Mouse (Mus musculus) neural tube, embryonic 12.5 days (tissue): ENCODE measurements around the gene Hcn2. TPM values are rescaled to one million over a fixed set of nuclear protein-coding genes. Genes with fewer than 3 reads are reported as not detected.

Source experiments
- ATAC-seq: fragments of 200-750 bp; cut with Nextera tagmentation; 2 replicates; pipeline ENCODE4 v1.8.0; 2017; ENCODE audit warnings: low read depth, mild to moderate bottlenecking, moderate TSS enrichment, moderate library complexity; ENCODE audit not compliant: low FRiP score
- H3K27ac ChIP-seq: fragments of 300-500 bp; sonication (generic); 2 replicates; pipeline ENCODE4 v1.5.1; 2016
- H3K27me3 ChIP-seq: fragments of 300-500 bp; sonication (generic); replicated peaks from 2 replicates; pipeline ENCODE4 v1.6.1; 2016; ENCODE audit warnings: mild to moderate bottlenecking
- H3K36me3 ChIP-seq: fragments of 300-500 bp; sonication (generic); 2 replicates; pipeline ENCODE4 v1.6.1; 2016; ENCODE audit warnings: mild to moderate bottlenecking
- H3K4me1 ChIP-seq: fragments of 300-500 bp; sonication (generic); 2 replicates; pipeline ENCODE4 v1.6.1; 2016
- H3K4me2 ChIP-seq: fragments of 300-500 bp; sonication (generic); replicated peaks from 2 replicates; pipeline ENCODE4 v1.6.1; 2016; ENCODE audit warnings: mild to moderate bottlenecking
- H3K4me3 ChIP-seq: fragments of 300-500 bp; sonication (generic); 2 replicates; pipeline ENCODE4 v1.5.1; 2016
- H3K9ac ChIP-seq: fragments of 300-500 bp; sonication (generic); 2 replicates; pipeline ENCODE4 v1.6.1; 2016; ENCODE audit warnings: mild to moderate bottlenecking
- H3K9me3 ChIP-seq: fragments of 300-500 bp; sonication (generic); 2 replicates; pipeline ENCODE4 v1.6.1; 2016; ENCODE audit warnings: mild to moderate bottlenecking
- WGBS: fragments of 180-500 bp; shearing (Covaris S2); methylation state at CpG from one replicate; pipeline ENCODE4 v1.1.7; 2016; 5-methylcytosine and 5-hydroxymethylcytosine counted together
- polyA plus RNA-seq: library from polyadenylated mRNA; unstranded; fragments of >200 nt; fragmentation: Nextera tagmentation; extraction: Ambion mirVana; gene quantifications from 2 replicates; pipeline ENCODE4 v1.2.1, GENCODE M21; 2016

Gene Hcn2
- polyA plus RNA-seq, 1 experiment from 2014 or later, result 0.61 TPM

- no peak overlapping the region for H3K27ac ChIP-seq
- WGBS, result 4% methylated on average over 43 of the region's 43 CpGs
- 0 out of 2 replicates have a peak overlapping the region, but pooled peaks have one; percentile 65 for H3K9ac ChIP-seq
- no peak; the same call in 1 of the 2 replicates for ATAC-seq
- peak overlapping the region; percentile 56 for H3K4me3 ChIP-seq
- H3K27me3 ChIP-seq, result peaks cover 58% of the 10 kb centered on the region
- H3K9me3 ChIP-seq, result no peaks in the 10 kb centered on the region
- peaks cover 21% of the 10 kb centered on the region for H3K4me1 ChIP-seq
- peak overlapping the region; percentile 96 for H3K4me2 ChIP-seq
- H3K36me3 ChIP-seq, result no peaks in the 10 kb centered on the region
Measured at GRCm38 (mm10) chr10:79717640-79718357, 1.4 kb downstream of the Hcn2 start.

GRCm38 (mm10) chr10:79721089-79721488 lies 4.7 kb downstream of the Hcn2 start:
- Histone ChIP-seq H3K9me3 (no peaks in the 10 kb centered on the region), H3K27ac (no peak overlapping the region), H3K27me3 (peaks cover 39% of the 10 kb centered on the region), H3K4me3 (no peak overlapping the region), H3K9ac (no peak overlapping the region), H3K4me2 (no peak overlapping the region), H3K36me3 (no peaks in the 10 kb centered on the region), H3K4me1 (peaks cover 20% of the 10 kb centered on the region)
- no peak for ATAC-seq
- WGBS, result 72% methylated on average over 5 of the region's 5 CpGs

DNA sequence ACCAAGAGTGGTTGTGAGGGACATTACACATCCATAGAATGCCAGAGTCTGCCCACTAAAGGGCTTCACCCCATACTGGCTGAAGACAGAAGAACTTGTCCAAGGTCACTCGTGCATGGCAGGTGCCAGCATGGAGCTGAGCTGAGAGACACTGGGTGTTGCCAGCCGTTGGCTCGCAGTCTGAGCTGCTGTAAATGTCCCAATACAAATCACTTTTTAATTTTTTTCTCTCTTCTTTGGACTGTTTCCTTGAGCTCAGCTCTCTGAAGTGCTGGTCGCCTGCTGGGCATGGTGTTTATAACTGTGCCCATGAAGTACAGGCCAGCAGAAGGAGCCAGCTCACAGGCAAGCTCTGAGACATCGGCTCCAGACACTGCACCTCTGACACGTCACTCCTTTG lies 6.6 kb downstream of the Hcn2 start:
- Histone ChIP-seq H3K27ac (no peak overlapping the region), H3K4me2 (no peak overlapping the region)
- WGBS, result 67% methylated on average over 6 of the region's 6 CpGs

DNA sequence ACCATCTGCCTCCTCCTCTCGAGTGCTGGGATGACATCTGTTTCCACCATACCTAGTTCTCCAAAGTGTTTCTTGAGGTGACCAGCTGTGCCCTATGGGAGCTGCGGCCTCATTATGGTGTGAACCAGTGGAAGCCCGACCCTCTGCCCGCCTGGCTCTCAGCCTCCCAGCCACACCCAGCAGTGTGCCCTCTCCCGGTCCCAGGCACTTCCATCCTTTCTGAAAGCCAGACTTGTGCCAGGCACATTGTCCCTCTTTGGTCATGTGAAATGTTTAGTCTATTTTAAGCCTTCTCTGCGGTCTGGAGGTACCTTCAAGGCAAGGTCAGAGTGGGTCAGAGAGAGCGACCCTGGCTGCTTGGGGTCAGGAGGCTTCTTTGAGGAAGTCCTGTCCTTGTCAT lies 7.3 kb downstream of the Hcn2 start:
- H3K4me1 ChIP-seq, result no peaks in the 10 kb centered on the region
- H3K9me3 ChIP-seq, result no peaks in the 10 kb centered on the region
- no peak overlapping the region for H3K27ac ChIP-seq
- H3K4me3 ChIP-seq, result no peak overlapping the region
- H3K36me3 ChIP-seq, result no peaks in the 10 kb centered on the region
- H3K4me2 ChIP-seq, result no peak overlapping the region
- no peak overlapping the region for H3K9ac ChIP-seq
- H3K27me3 ChIP-seq, result peaks cover 13% of the 10 kb centered on the region
- no peak for ATAC-seq
- WGBS, result 88% methylated on average over 7 of the region's 7 CpGs

More for the DNA sequence above, 6.6 kb downstream of the Hcn2 start:
- Histone ChIP-seq H3K36me3 (no peaks in the 10 kb centered on the region), H3K9ac (no peak overlapping the region), H3K27me3 (peaks cover 19% of the 10 kb centered on the region), H3K4me3 (no peak overlapping the region), H3K9me3 (no peaks in the 10 kb centered on the region), H3K4me1 (0 out of 2 replicates have a peak, but pooled peaks cover 2% of the 10 kb centered on the region)
- ATAC-seq, result no peak

DNA sequence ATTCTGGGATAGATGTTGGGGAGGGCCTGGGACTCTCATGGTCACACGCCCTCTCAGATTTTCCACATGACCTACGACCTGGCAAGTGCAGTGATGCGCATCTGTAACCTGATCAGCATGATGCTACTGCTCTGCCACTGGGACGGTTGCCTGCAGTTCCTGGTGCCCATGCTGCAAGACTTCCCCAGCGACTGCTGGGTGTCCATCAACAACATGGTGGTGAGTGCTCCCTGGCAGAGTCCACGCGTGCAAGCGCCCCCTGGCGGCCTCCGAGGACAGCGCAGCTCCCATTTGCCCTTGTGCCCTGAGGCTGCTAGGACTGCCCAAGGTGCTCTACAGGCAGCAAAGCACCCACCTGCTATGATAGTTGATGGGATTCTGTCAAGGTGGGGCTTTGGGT lies 9.7 kb downstream of the Hcn2 start:
- no peak overlapping the region for H3K27ac ChIP-seq
- no peaks in the 10 kb centered on the region for H3K36me3 ChIP-seq
- H3K4me2 ChIP-seq, result no peak overlapping the region
- no peak overlapping the region for H3K9ac ChIP-seq
- H3K4me1 ChIP-seq, result no peaks in the 10 kb centered on the region
- no peaks in the 10 kb centered on the region for H3K27me3 ChIP-seq
- no peak overlapping the region for H3K4me3 ChIP-seq
- ATAC-seq, result no peak
- no peaks in the 10 kb centered on the region for H3K9me3 ChIP-seq
- WGBS, result 34% methylated on average over 11 of the region's 11 CpGs

DNA sequence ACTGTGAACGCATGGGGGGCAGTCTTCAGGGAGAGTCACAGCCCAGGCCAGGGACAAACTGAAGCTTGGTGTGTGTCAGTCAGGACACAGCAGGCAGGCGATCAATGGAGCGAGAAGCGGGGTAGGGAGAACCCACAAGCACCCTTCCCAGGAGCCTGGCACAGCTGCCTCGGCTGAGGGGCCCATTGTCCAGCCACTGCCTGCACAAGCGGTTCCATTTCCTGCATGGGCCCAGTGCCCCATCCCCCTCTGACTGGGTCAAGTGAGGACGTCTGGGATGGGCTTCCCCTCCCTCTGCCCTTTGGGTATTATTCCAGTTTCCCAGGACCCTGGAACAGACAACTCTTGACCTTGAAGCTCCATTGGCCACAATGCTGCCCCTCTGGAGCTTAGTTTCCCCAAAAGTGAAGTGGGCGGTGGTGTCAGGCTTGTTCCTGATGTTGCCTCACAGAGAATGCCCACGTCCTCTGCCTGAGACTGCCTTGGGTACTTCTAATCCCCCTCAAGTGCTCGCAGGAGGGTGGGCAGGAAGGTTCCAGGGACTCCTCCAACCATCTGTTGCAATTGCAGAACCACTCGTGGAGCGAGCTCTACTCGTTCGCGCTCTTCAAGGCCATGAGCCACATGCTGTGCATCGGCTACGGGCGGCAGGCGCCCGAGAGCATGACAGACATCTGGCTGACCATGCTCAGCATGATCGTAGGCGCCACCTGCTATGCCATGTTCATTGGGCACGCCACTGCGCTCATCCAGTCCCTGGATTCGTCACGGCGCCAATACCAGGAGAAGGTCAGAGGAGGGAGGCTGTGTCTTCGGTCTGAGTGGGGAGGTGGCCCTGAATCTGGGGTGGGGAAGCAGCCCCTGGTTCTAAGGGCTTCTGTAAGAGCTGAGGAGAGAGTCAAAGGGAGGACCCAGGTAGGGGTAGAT lies 12.2 kb downstream of the Hcn2 start:
- no peaks in the 10 kb centered on the region for H3K27me3 ChIP-seq
- H3K27ac ChIP-seq, result no peak overlapping the region
- H3K9ac ChIP-seq, result no peak overlapping the region
- H3K4me2 ChIP-seq, result no peak overlapping the region
- H3K9me3 ChIP-seq, result no peaks in the 10 kb centered on the region
- no peak for ATAC-seq
- H3K36me3 ChIP-seq, result peaks cover 9% of the 10 kb centered on the region; the same call in 1 of the 2 replicates
- WGBS, result 74% methylated on average over 28 of the region's 28 CpGs
- H3K4me3 ChIP-seq, result no peak overlapping the region
- H3K4me1 ChIP-seq, result no peaks in the 10 kb centered on the region

GRCm38 (mm10) chr10:79729357-79729965 lies 13.0 kb downstream of the Hcn2 start:
- Histone ChIP-seq H3K4me3 (no peak overlapping the region), H3K27me3 (no peaks in the 10 kb centered on the region), H3K4me2 (no peak overlapping the region), H3K4me1 (no peaks in the 10 kb centered on the region), H3K27ac (no peak overlapping the region), H3K9me3 (no peaks in the 10 kb centered on the region), H3K36me3 (peaks cover 18% of the 10 kb centered on the region; the same call in 1 of the 2 replicates), H3K9ac (no peak overlapping the region)
- WGBS, result 88% methylated on average over 13 of the region's 13 CpGs
- ATAC-seq, result no peak

DNA sequence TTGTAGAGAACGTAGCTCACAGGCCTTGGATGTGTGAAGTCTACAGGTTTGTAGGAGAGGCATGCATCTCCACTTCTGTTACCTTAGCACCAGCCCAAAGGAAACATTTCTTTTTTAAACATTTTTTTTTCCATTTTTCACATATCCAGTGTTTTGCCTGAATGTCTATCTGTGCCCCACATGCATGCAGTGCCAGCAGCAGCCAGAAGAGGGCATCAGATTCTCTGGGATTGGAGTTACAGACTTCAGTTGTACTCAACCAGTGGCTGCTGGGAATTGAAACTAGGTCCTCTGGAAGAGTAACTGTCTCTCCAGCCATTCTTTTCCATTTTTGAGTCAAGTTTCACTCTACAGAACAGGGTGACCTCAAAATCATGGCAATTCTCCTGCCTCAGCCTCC lies 16.1 kb downstream of the Hcn2 start:
- no peak for ATAC-seq
- no peaks in the 10 kb centered on the region for H3K4me1 ChIP-seq
- 100% methylated on average over 1 of the region's 1 CpGs for WGBS
- H3K27ac ChIP-seq, result no peak overlapping the region
- H3K9me3 ChIP-seq, result peaks cover 23% of the 10 kb centered on the region; the same call in 1 of the 2 replicates
- peaks cover 49% of the 10 kb centered on the region for H3K36me3 ChIP-seq
- H3K27me3 ChIP-seq, result peaks cover 19% of the 10 kb centered on the region
- H3K4me2 ChIP-seq, result no peak overlapping the region
- no peak overlapping the region for H3K4me3 ChIP-seq
- no peak overlapping the region for H3K9ac ChIP-seq

DNA sequence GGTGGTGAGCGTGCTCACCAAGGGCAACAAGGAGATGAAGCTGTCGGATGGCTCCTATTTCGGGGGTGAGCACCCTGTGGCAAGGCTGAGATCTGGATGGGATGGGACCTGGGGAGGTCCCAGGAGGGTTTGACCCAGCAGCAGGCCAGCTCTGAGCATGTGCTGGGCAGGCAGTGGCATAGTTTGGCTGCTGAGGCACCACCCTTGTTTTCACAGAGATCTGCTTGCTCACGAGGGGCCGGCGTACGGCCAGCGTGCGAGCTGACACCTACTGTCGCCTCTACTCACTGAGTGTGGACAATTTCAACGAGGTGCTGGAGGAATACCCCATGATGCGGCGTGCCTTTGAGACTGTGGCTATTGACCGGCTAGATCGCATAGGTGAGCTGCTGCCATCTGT lies 17.4 kb downstream of the Hcn2 start:
- H3K27ac ChIP-seq, result no peak overlapping the region
- peaks cover 62% of the 10 kb centered on the region for H3K36me3 ChIP-seq
- H3K27me3 ChIP-seq, result peaks cover 19% of the 10 kb centered on the region
- no peak overlapping the region for H3K4me2 ChIP-seq
- 93% methylated on average over 15 of the region's 15 CpGs for WGBS
- H3K9me3 ChIP-seq, result peaks cover 35% of the 10 kb centered on the region
- no peak overlapping the region for H3K4me3 ChIP-seq
- ATAC-seq, result no peak
- no peak overlapping the region for H3K9ac ChIP-seq
- H3K4me1 ChIP-seq, result no peaks in the 10 kb centered on the region

GRCm38 (mm10) chr10:79735361-79735760 lies 18.9 kb downstream of the Hcn2 start:
- 26% methylated on average over 48 of the region's 52 CpGs for WGBS
- no peak for ATAC-seq

GRCm38 (mm10) chr10:79736706-79737105 lies 20.3 kb downstream of the Hcn2 start:
- Histone ChIP-seq H3K4me1 (no peaks in the 10 kb centered on the region), H3K9me3 (peaks cover 53% of the 10 kb centered on the region), H3K4me2 (no peak overlapping the region), H3K27me3 (peaks cover 19% of the 10 kb centered on the region), H3K36me3 (peaks cover 91% of the 10 kb centered on the region), H3K9ac (no peak overlapping the region), H3K4me3 (no peak overlapping the region), H3K27ac (no peak overlapping the region)
- no peak for ATAC-seq
- WGBS, result 92% methylated on average over 14 of the region's 14 CpGs

More at GRCm38 (mm10) chr10:79735361-79735760, 18.9 kb downstream of the Hcn2 start:
- Histone ChIP-seq H3K9me3 (peaks cover 50% of the 10 kb centered on the region), H3K4me3 (no peak overlapping the region), H3K27ac (0 out of 2 replicates have a peak overlapping the region, but pooled peaks have one; percentile 10), H3K4me1 (no peaks in the 10 kb centered on the region), H3K9ac (no peak overlapping the region), H3K4me2 (peak overlapping the region; percentile 36), H3K27me3 (peaks cover 19% of the 10 kb centered on the region), H3K36me3 (peaks cover 77% of the 10 kb centered on the region)

DNA sequence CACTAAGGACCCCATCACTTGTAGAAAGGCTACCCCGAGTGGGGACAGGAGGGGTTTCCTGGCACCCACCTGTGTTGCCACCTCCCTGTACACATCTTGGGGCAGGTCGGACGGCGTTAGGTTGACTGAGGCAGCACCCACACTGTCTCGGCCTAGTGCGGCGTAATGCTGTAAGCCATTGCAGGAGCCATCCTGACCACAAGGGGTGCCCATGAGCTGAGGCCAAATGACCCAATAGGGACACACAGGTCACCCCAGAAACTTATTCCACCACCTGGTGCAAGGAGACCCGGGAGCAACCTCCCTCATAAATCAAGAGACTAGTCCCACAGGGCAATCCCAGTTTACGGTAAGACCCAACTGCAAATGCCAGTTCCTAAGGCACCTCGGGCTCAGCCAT lies 21.8 kb downstream of the Hcn2 start:
- Histone ChIP-seq H3K9me3 (peaks cover 53% of the 10 kb centered on the region), H3K27me3 (peaks cover 19% of the 10 kb centered on the region), H3K36me3 (peaks cover 98% of the 10 kb centered on the region), H3K9ac (no peak overlapping the region), H3K27ac (no peak overlapping the region), H3K4me2 (no peak overlapping the region), H3K4me1 (no peaks in the 10 kb centered on the region), H3K4me3 (no peak overlapping the region)
- WGBS, result 87% methylated on average over 10 of the region's 10 CpGs
- no peak for ATAC-seq
